Mouse (Mus musculus) stomach, embryonic 15.5 days (tissue): ENCODE results near the gene Fbxo7. TPM values are rescaled to one million over a fixed set of nuclear protein-coding genes. Genes with fewer than 3 reads are reported as not detected.
A peak's percentile ranks its signal among the peaks of the same experiment; 100 is the strongest.

Experiments used
- ATAC-seq: fragments of 200-750 bp; cut with Nextera tagmentation; 2 replicates; pipeline ENCODE4 v1.8.0; 2017; ENCODE audit warnings: low read depth, moderate number of reproducible peaks, moderate TSS enrichment; ENCODE audit not compliant: insufficient read depth, low FRiP score
- H3K27ac ChIP-seq: fragments of 300-500 bp; sonication (generic); 2 replicates; pipeline ENCODE4 v1.5.1; 2015; ENCODE audit warnings: mild to moderate bottlenecking, inconsistent platforms
- H3K27me3 ChIP-seq: fragments of 300-500 bp; sonication (generic); replicated peaks from 2 replicates; pipeline ENCODE4 v1.6.1; 2015; ENCODE audit warnings: inconsistent platforms
- H3K36me3 ChIP-seq: fragments of 300-500 bp; sonication (generic); 2 replicates; pipeline ENCODE4 v1.6.1; 2015; ENCODE audit warnings: inconsistent platforms
- H3K4me1 ChIP-seq: fragments of 300-500 bp; sonication (generic); 2 replicates; pipeline ENCODE4 v1.6.1; 2015; ENCODE audit warnings: inconsistent platforms
- H3K4me2 ChIP-seq: fragments of 300-500 bp; sonication (generic); 2 replicates; pipeline ENCODE4 v1.6.1; 2015; ENCODE audit warnings: mild to moderate bottlenecking, inconsistent platforms
- H3K4me3 ChIP-seq: fragments of 300-500 bp; sonication (generic); replicated peaks from 2 replicates; pipeline ENCODE4 v1.5.1; 2015; ENCODE audit warnings: inconsistent platforms
- H3K9ac ChIP-seq: fragments of 300-500 bp; sonication (generic); 2 replicates; pipeline ENCODE4 v1.6.1; 2015; ENCODE audit warnings: inconsistent platforms
- H3K9me3 ChIP-seq: fragments of 300-500 bp; sonication (generic); 2 replicates; pipeline ENCODE4 v1.6.1; 2016; ENCODE audit warnings: inconsistent platforms
- WGBS: fragments of 180-500 bp; shearing (Covaris S2); methylation state at CpG from one replicate; pipeline ENCODE4 v1.1.7; 2015; 5-methylcytosine and 5-hydroxymethylcytosine counted together
- polyA plus RNA-seq: library from polyadenylated mRNA; unstranded; fragments of >200 nt; fragmentation: Nextera tagmentation; extraction: Ambion mirVana; gene quantifications from 2 replicates; pipeline ENCODE4 v1.2.1, GENCODE M21; 2015

The Fbxo7 gene
- 30.9 and 31.3 TPM in 2 replicates for polyA plus RNA-seq

DNA sequence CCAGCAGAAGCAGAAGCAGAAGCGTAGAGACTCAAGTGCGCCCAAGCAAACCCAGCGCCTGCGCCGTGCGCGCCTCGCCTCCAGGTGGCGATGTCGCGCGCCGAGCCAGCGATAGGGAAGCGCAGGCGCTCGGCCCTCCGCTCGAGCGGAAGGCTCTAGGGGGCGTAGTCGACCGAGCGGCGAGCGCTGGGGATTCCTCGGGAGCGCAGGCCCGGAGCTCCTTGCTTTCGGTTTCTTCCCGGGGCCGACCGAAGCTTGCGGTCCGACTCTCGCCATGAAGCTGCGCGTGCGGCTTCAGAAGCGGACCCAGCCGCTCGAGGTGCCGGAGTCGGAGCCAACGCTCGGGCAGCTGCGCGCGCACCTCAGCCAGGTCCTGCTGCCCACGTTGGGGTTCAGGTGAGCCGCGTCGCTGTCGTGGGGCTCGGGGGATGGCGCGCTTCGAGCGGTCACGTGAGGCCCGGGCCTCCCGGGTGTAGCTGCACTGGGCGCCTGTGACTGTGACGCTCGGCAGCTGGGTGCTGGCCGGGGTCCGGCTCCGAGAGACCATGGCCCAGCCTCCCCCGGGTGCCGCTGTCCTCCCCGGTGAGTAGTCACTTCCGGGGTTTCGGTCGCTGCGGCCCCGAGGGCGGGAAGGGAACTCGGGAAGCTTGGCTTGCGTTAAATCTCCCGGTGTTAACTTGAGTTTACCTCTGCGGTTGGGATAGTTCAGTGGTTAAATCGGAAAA lies at the start of gene Fbxo7:
Fbxo7 (plus strand) TSS at position 224 of the 725 bp plus-strand sequence.
- peak within 1 kb of the TSS; percentile 83 for H3K9ac ChIP-seq
- H3K4me1 ChIP-seq, result 0 out of 2 replicates have a peak, but pooled peaks cover 3% of the 10 kb centered on the region
- peak within 1 kb of the TSS; percentile 62 for H3K4me2 ChIP-seq
- H3K27ac ChIP-seq, result peak within 1 kb of the TSS; percentile 94
- under 1% methylated on average over 82 of the region's 82 CpGs for WGBS
- peak; percentile 94 for ATAC-seq
- no peaks in the 10 kb centered on the region for H3K9me3 ChIP-seq
- no peaks in the 10 kb centered on the region for H3K27me3 ChIP-seq
- peak within 1 kb of the TSS; percentile 72 for H3K4me3 ChIP-seq
- no peaks in the 10 kb centered on the region for H3K36me3 ChIP-seq

DNA sequence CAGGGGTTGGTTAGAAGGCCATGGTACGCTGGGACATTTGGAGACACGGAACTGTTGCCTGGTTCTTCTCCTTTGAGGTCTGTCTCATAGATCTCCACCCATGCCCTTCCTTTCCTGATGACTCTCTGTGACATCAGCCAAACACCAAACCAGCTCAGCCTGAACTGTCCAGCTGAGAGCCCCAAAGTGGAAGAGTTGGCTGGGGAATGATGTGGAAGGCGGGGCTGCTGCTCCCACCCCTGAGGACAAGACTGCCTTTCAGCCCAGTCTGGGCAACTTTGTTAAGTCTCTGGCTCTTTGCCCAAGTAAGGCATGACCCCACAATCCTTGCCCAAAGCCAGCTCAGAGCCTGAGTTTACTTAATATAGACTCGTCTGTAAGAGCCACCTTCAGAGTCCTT lies 48.9 kb upstream of the Fbxo7 start:
- Histone ChIP-seq H3K36me3 (no peaks in the 10 kb centered on the region), H3K27ac (0 out of 2 replicates have a peak overlapping the region, but pooled peaks have one; percentile 33)
- peak; percentile 56; the same call in 1 of the 2 replicates for ATAC-seq

DNA sequence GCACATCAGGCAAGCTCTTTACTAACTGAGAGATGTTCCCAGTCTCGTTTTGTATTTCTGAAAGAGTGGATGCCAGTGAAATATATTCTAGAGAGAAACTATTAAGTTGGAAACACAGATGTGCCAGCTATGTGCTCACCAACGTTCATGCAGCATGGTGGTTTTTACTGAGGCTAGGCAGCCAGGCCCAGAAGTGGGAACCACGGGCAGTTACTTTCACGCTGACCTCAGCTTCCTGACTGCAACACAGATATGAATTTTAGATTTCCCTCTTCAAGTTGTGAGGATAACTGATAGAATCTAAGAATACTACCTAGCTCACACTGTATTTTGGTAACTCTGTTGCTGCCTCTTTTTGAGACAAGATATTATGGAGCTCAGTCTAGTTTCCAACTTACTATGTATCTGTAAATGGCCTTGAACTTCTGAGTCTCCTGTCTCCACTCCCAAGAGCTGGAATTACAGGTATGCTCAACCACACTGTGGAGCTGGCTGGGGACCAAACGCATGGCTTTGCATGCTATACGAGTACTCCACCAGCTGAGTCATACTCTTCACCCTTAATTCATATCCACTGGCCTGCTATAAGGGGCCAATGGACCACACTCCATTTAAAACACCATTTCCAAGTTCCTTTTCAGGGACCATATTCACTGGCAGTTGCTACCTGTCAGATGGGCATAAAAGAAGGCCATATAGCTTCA lies 32.2 kb upstream of the Fbxo7 start:
- Histone ChIP-seq H3K4me2 (no peak overlapping the region), H3K9me3 (no peaks in the 10 kb centered on the region), H3K27ac (no peak overlapping the region), H3K4me3 (no peak overlapping the region), H3K36me3 (no peaks in the 10 kb centered on the region), H3K9ac (no peak overlapping the region), H3K4me1 (no peaks in the 10 kb centered on the region), H3K27me3 (no peaks in the 10 kb centered on the region)
- ATAC-seq, result no peak
- 72% methylated on average over 6 of the region's 6 CpGs for WGBS

More for the DNA sequence above, 48.9 kb upstream of the Fbxo7 start:
- H3K4me1 ChIP-seq, result no peaks in the 10 kb centered on the region
- H3K27me3 ChIP-seq, result no peaks in the 10 kb centered on the region
- 65% methylated on average over 4 of the region's 4 CpGs for WGBS
- H3K4me3 ChIP-seq, result no peak overlapping the region
- H3K4me2 ChIP-seq, result no peak overlapping the region
- no peaks in the 10 kb centered on the region for H3K9me3 ChIP-seq
- no peak overlapping the region for H3K9ac ChIP-seq

DNA sequence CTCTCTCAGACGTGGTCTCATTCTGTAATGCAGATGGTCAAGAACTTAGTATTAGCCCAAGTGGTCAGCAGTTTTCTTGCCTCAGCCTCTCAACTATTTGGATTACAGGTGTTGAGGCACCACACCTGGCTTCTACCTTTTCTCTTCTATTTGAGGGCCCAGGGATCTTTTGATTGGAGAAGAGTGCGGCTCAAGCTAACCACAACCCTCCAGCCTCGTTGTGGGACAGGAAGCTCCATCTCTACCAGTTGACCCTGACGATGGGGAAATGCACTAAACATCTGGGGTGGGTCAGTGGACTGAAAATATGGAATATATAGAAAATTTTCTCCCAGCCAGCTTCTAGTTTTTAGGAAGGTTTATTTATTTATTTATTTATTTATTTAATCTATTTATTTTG lies 29.4 kb upstream of the Fbxo7 start:
- ATAC-seq, result no peak
- no peaks in the 10 kb centered on the region for H3K9me3 ChIP-seq
- no peak overlapping the region for H3K4me3 ChIP-seq
- H3K27me3 ChIP-seq, result no peaks in the 10 kb centered on the region
- H3K4me2 ChIP-seq, result no peak overlapping the region
- 77% methylated on average over 4 of the region's 4 CpGs for WGBS
- H3K36me3 ChIP-seq, result no peaks in the 10 kb centered on the region
- H3K4me1 ChIP-seq, result no peaks in the 10 kb centered on the region
- H3K27ac ChIP-seq, result no peak overlapping the region
- H3K9ac ChIP-seq, result no peak overlapping the region

DNA sequence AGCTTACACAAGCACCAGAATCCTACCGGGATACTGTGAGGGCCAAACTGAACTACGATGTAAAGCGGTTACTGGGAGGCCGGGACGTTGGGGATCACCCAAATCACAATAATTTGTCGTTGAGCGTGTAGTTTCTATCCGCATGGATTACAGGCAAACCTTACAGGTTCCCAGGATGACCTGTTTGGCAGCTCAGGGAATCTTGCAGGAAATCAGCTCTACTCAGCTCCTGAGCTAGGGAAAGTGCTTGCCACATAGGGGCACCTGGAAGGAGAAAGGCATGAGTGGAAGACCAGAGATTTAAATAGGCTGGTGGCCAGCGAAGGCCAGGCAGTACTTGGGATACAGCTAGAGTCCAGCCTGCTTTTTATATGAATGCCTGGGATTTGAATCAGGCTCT lies 27.9 kb upstream of the Fbxo7 start:
- H3K36me3 ChIP-seq, result no peaks in the 10 kb centered on the region

DNA sequence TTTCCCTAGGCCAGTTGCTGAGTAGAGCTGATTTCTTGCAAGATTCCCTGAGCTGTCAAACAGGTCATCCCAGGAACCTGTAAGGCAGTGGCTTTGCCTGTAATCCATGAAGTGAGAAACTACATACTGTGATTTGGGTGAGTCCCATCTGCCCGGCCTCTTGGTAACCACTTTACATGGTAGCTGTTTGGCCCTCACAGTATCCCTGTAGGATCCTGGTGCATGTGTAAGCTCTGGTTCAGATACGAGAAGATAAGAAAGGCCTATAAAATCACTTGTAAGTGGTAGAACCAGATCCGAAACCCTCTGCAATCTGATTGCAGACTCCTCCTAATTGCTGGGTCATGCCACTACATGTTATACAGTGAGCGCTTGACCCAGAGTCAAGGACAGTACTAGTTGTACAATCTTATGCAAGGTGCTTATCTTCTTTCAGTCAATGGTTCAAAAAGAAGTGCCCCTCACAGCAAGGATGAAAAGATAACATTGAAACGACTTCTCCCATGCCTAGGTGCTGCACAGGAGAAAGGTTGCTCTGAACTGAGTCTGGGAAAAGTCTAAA lies 27.1 kb upstream of the Fbxo7 start:
- 66% methylated on average over 5 of the region's 5 CpGs for WGBS
- H3K4me3 ChIP-seq, result no peak overlapping the region
- H3K4me1 ChIP-seq, result no peaks in the 10 kb centered on the region
- H3K9me3 ChIP-seq, result no peaks in the 10 kb centered on the region
- ATAC-seq, result no peak
- H3K27me3 ChIP-seq, result no peaks in the 10 kb centered on the region
- no peak overlapping the region for H3K27ac ChIP-seq
- H3K9ac ChIP-seq, result no peak overlapping the region
- no peaks in the 10 kb centered on the region for H3K36me3 ChIP-seq
- no peak overlapping the region for H3K4me2 ChIP-seq

More for the DNA sequence above, 27.9 kb upstream of the Fbxo7 start:
- H3K9me3 ChIP-seq, result no peaks in the 10 kb centered on the region
- no peak for ATAC-seq
- H3K4me2 ChIP-seq, result no peak overlapping the region
- no peak overlapping the region for H3K4me3 ChIP-seq
- H3K27me3 ChIP-seq, result no peaks in the 10 kb centered on the region
- H3K4me1 ChIP-seq, result no peaks in the 10 kb centered on the region
- no peak overlapping the region for H3K9ac ChIP-seq
- no peak overlapping the region for H3K27ac ChIP-seq
- WGBS, result 92% methylated on average over 9 of the region's 9 CpGs

DNA sequence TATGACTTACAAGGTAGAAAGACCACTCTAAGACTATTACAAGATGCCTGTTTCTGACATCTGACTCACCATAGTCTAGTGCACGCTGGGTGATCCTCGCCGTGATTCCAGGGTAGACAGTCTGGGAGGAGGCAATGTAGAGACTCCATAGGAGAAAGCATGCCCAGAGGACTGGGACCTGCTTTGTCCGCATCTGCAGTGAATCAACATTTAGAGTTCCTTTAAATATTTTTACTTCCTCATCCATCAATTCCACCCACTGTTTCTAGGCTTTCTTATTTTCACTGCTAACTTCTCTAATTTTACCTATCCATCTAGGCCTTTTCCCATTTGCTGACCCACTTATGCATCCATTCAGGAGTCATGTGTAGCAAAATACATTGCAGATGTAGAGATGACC lies 21.3 kb upstream of the Fbxo7 start:
- 88% methylated on average over 4 of the region's 4 CpGs for WGBS
- no peaks in the 10 kb centered on the region for H3K36me3 ChIP-seq
- no peak overlapping the region for H3K9ac ChIP-seq
- no peak overlapping the region for H3K4me3 ChIP-seq
- H3K27ac ChIP-seq, result no peak overlapping the region
- H3K9me3 ChIP-seq, result no peaks in the 10 kb centered on the region
- ATAC-seq, result no peak
- H3K27me3 ChIP-seq, result no peaks in the 10 kb centered on the region
- H3K4me1 ChIP-seq, result no peaks in the 10 kb centered on the region
- no peak overlapping the region for H3K4me2 ChIP-seq

DNA sequence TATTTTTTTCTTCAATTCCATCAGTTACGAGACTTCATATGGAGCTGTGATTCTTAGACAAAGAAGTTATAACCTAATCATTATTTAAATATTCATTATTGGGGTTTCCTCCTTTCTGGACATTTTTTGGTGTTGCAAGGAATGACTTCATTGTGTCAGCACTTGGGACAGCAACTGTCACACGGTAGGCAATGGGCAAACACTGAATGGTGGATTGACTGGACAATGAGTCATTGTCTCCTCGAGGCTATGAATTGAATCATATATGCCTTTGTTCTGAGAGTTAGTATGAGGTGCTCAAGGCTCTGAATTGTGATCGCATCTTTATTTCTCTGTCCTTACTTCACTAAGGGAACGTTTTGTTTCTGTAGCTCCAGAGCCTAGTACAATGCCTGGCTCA lies 15.3 kb upstream of the Fbxo7 start:
- H3K4me1 ChIP-seq, result no peaks in the 10 kb centered on the region
- no peak overlapping the region for H3K4me2 ChIP-seq
- no peaks in the 10 kb centered on the region for H3K9me3 ChIP-seq
- H3K27ac ChIP-seq, result no peak overlapping the region
- no peaks in the 10 kb centered on the region for H3K27me3 ChIP-seq
- WGBS, result 76% methylated on average over 5 of the region's 5 CpGs
- no peak overlapping the region for H3K4me3 ChIP-seq
- H3K36me3 ChIP-seq, result no peaks in the 10 kb centered on the region
- no peak for ATAC-seq
- H3K9ac ChIP-seq, result no peak overlapping the region

DNA sequence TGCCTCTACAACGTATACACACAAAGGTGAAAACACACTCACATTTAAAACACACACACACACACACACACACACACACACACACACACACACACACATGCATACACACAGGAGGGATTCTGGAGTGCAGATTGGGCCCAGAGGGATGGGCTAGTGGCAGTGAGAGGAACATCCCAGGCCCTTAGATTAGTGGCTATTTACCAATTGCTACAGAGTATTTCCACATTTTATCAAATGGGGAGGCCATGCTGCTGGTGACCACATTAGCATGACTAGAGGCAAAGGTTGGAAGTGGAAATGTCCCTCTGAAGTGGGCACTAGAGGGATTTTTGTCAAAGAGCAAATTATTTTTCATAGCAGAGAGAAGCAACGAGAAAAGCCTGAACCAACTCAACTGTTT lies 12.1 kb upstream of the Fbxo7 start:
- Histone ChIP-seq H3K36me3 (no peaks in the 10 kb centered on the region), H3K4me3 (no peak overlapping the region), H3K27me3 (no peaks in the 10 kb centered on the region), H3K9ac (no peak overlapping the region), H3K27ac (no peak overlapping the region), H3K4me2 (no peak overlapping the region), H3K9me3 (no peaks in the 10 kb centered on the region), H3K4me1 (no peaks in the 10 kb centered on the region)
- WGBS, result 78% methylated on average over 2 of the region's 2 CpGs
- ATAC-seq, result no peak

DNA sequence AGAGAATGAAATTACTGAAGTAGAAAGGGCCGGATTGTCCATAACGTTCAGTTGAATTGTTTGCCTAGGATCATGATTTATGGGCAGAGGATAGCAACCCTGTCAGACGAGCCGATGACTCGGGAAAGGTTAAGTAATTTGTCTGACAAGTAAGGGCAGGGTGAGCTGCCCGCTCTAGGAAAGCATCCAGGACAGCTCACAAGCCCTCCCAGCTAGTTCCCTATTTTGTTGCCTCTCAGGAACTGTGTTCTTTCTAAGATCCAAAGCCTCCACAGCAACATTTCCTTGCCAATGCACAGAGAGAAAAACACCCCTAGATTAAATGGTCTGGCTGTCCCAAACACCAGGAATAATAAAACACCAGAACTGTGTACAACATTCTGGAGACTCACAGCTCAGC lies 11.1 kb upstream of the Fbxo7 start:
- H3K36me3 ChIP-seq, result no peaks in the 10 kb centered on the region
- no peaks in the 10 kb centered on the region for H3K27me3 ChIP-seq
- no peaks in the 10 kb centered on the region for H3K4me1 ChIP-seq
- no peak overlapping the region for H3K4me3 ChIP-seq
- H3K4me2 ChIP-seq, result no peak overlapping the region
- no peaks in the 10 kb centered on the region for H3K9me3 ChIP-seq
- ATAC-seq, result no peak
- no peak overlapping the region for H3K27ac ChIP-seq
- WGBS, result 7% methylated on average over 6 of the region's 6 CpGs
- no peak overlapping the region for H3K9ac ChIP-seq

DNA sequence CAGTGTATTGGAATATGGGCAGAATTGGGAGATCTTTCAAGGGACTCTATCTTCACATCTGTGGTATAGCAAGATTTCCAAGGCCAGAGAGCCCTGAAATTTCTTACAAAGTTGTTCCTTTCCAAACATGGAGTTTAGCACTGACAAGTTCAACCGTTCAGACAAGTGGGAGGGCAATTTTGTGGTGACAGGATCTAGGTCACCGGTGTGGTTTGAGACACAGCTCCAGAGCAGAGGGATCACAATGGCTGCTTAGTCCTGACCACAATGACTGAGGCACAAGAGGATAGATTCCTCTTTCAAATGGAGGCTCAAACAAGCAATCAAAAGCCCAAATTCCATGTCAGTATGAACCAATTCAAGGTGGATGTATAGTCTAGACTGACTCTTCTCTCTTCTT lies 10.6 kb upstream of the Fbxo7 start:
- Histone ChIP-seq H3K9me3 (no peaks in the 10 kb centered on the region), H3K27me3 (no peaks in the 10 kb centered on the region), H3K4me2 (no peak overlapping the region), H3K4me1 (no peaks in the 10 kb centered on the region), H3K9ac (no peak overlapping the region), H3K4me3 (no peak overlapping the region), H3K27ac (no peak overlapping the region), H3K36me3 (no peaks in the 10 kb centered on the region)
- ATAC-seq, result no peak
- 67% methylated on average over 2 of the region's 2 CpGs for WGBS

DNA sequence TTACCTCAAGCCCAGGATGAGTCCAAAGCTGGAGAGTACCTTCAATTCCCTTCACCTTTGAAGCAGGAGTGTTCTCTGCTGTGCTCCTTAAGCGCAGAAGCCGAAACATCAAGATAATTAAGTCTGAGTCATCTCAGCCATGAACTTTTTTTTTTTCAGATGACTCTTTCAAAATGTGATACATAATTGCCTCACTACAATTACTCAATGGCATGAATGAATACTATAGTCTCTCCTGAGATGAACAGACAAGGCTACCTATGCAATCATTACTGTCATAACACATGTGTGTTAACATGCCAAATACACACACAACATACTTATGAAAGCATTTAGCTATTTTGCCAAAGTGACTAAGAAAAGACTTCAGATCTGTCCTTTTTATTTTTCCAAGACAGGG lies 10.0 kb upstream of the Fbxo7 start, which contains the start of gene Bpifc:
Bpifc (minus strand) TSS at position 115 of the 400 bp plus-strand sequence.
- no peaks in the 10 kb centered on the region for H3K36me3 ChIP-seq
- no peaks in the 10 kb centered on the region for H3K9me3 ChIP-seq
- no peaks in the 10 kb centered on the region for H3K4me1 ChIP-seq
- no peak within 1 kb of the TSS for H3K4me2 ChIP-seq
- no peak for ATAC-seq
- no peak within 1 kb of the TSS for H3K4me3 ChIP-seq
- WGBS, result 84% methylated on average over 2 of the region's 2 CpGs
- no peak within 1 kb of the TSS for H3K27ac ChIP-seq
- H3K27me3 ChIP-seq, result no peaks in the 10 kb centered on the region
- no peak within 1 kb of the TSS for H3K9ac ChIP-seq
